Mouse (Mus musculus): ENCODE measurements around the gene Tns1.
"Not testable (repeated sequence)": the region's sequence is repeated elsewhere in the genome, so short reads cannot be mapped to it uniquely, and the experiment has no call there.

Tns1 gene

GRCm38 (mm10) chr1:73912466-73912865 is 211.8 kb downstream of the Tns1 start:
- CTCF ChIA-PET, result interaction anchor here (0.5 kb wide), 1 partner anchor 13 kb away, joined by 8 read pairs; no protein-coding TSS in a partner anchor

GRCm38 (mm10) chr1:73911981-73912380 is 212.3 kb downstream of the Tns1 start:
- CTCF ChIA-PET, result interaction anchor here (0.5 kb wide), 1 partner anchor 14 kb away, joined by 8 read pairs; no protein-coding TSS in a partner anchor

- CTCF ChIA-PET, result no interaction called here
Measured at GRCm38 (mm10) chr1:73910701-73911100, 213.5 kb downstream of the Tns1 start.

- CTCF ChIA-PET, result no interaction called here
Measured at GRCm38 (mm10) chr1:73910111-73910510, 214.1 kb downstream of the Tns1 start.

- CTCF ChIA-PET, result no interaction called here
Measured at GRCm38 (mm10) chr1:73909191-73909983, 214.9 kb downstream of the Tns1 start.

- CTCF ChIA-PET, result no interaction called here
Measured at GRCm38 (mm10) chr1:73908081-73908960, 215.9 kb downstream of the Tns1 start.

GRCm38 (mm10) chr1:73907166-73907565 is 217.1 kb downstream of the Tns1 start:
- CTCF ChIA-PET, result no interaction called here

GRCm38 (mm10) chr1:73906376-73906775 is 217.9 kb downstream of the Tns1 start:
- CTCF ChIA-PET, result interaction anchor here (0.5 kb wide), 1 partner anchor 223 kb away, joined by 3 read pairs; no protein-coding TSS in a partner anchor

- CTCF ChIA-PET, result interaction anchor here (0.5 kb wide), 1 partner anchor 224 kb away, joined by 3 read pairs; no protein-coding TSS in a partner anchor
Measured at GRCm38 (mm10) chr1:73905811-73906190, 218.4 kb downstream of the Tns1 start.

- CTCF ChIA-PET, result no interaction called here
Measured at GRCm38 (mm10) chr1:73905111-73905810, 219.0 kb downstream of the Tns1 start.

GRCm38 (mm10) chr1:73904641-73905040 is 219.6 kb downstream of the Tns1 start:
- CTCF ChIA-PET, result no interaction called here

- CTCF ChIA-PET, result no interaction called here
Measured at GRCm38 (mm10) chr1:73903035-73903434, 221.2 kb downstream of the Tns1 start.

GRCm38 (mm10) chr1:73902171-73902991 is 221.9 kb downstream of the Tns1 start:
- CTCF ChIA-PET, result interaction anchor here (0.6 to 1.0 kb wide), 3 partner anchors 12 to 531 kb away, joined by 3 to 4 read pairs (median 3); no protein-coding TSS in a partner anchor

- CTCF ChIA-PET, result interaction anchor here (0.6 to 1.0 kb wide), 2 partner anchors 13 to 532 kb away, joined by 3 to 4 read pairs; no protein-coding TSS in a partner anchor
Measured at GRCm38 (mm10) chr1:73901496-73901899, 222.8 kb downstream of the Tns1 start.

- CTCF ChIA-PET, result not testable (repeated sequence)
Measured at GRCm38 (mm10) chr1:73895451-73895850, 228.8 kb downstream of the Tns1 start.

GRCm38 (mm10) chr1:73880731-73881130 is 243.5 kb downstream of the Tns1 start:
- CTCF ChIA-PET, result no interaction called here

GRCm38 (mm10) chr1:73875676-73876218 is 248.5 kb downstream of the Tns1 start:
- CTCF ChIA-PET, result no interaction called here

- CTCF ChIA-PET, result no interaction called here
Measured at GRCm38 (mm10) chr1:73864314-73864713, 259.9 kb downstream of the Tns1 start.

GRCm38 (mm10) chr1:73863074-73863431 is 261.2 kb downstream of the Tns1 start:
- CTCF ChIA-PET, result no interaction called here

GRCm38 (mm10) chr1:73862323-73863073 is 261.8 kb downstream of the Tns1 start:
- CTCF ChIA-PET, result no interaction called here
